Mouse (Mus musculus): ENCODE results near the gene Fam198b.

DNA sequence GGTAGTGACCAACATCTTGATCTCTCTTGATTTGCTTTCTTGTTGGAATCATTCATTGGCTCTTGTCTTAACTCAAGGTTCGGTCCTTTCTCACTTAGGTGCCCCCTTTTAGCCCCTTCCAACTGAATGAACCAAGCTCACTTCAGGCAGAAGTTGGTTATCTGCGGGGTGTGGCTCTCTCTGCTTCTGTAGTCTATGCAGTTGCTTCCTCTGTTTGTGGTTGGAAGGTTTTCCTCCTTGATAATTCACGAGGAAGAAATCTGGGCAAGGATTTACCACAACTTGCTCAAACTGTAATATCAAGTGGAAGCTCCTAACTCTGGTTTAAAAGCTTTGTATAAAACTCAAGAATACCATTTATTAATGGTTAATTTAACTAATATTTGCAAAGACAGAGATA, 26.8 kb downstream of the Fam198b start:
- TF ChIP-seq POLR2A (IDR thresholded peaks at IDR 0.05; ENCODE audit: insufficient read depth, low read length) (no peak), CTCF (IDR thresholded peaks at IDR 0.05; ENCODE audit: low read depth, low read length) (no peak)
